ENCODE assay signal across 22 mouse cellular contexts in the genomic region with DNA sequence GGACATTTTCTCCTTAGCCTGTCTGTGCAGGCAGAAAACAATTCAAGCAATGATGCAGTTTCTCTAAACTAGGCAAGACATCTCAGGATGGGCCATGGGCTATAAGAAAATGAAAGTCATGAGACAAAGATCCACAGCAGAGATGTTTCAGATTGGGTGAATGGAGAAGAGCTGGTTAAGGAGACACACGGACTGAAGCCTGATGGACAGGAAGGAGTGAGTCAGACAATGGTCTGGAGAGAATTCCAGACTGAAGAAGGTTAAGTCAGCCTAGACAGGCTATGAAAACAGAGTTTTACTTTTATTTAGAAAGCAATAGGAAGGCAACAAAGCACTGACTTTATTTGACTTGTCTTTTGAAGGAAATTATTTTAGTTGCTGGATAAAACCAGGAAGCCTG.
DNase-seq lines count a peak whose midpoint lies in the region; TF ChIP-seq lines count a peak whose summit lies in the region.
"Had no signal": no experiment of that assay in that cellular context is flagged by ENCODE, and none has a peak within 500 bp of the region (broad histone marks: within the 10 kb centered on the region; RNA-seq: fewer than 3 reads in every experiment).

No protein-coding gene starts in this region.

- no peak for TF ChIP-seq CTCF in embryonic fibroblast, embryonic 13.5 days (IDR thresholded peaks at IDR 0.05; ENCODE audit: borderline replicate concordance, insufficient read depth, low read length)

- peak; percentile 69 for DNase-seq in 3T3-L1 (ENCODE audit: low read depth, low spot score)
- DNase-seq in Muller cell, postnatal 12 days (ENCODE audit: inconsistent ontology term): peak; percentile 49
- no peak for DNase-seq in heart, postnatal 4 days
- no peak for DNase-seq in kidney, postnatal 25 days
- no peak for DNase-seq in kidney, postnatal 36 days
- DNase-seq: adrenal gland, adult 8-10 months; adrenal gland, postnatal 14 days; adrenal gland, postnatal 36 days; B cell, adult 2 months; cerebellum, adult 11 months; cerebellum, adult 18-20 months; cerebellum, adult 8-10 months; cerebellum, adult 9-11 months; cerebellum, postnatal 14 days; cerebellum, postnatal 36 days; embryo, embryonic 11 days; forebrain, postnatal 0 days had no signal

- no peak for TF ChIP-seq POLR2A in embryonic fibroblast, embryonic 13.5 days (IDR thresholded peaks at IDR 0.05; ENCODE audit: low read depth, low read length)

- H3K4me1 ChIP-seq in embryonic fibroblast, embryonic 13.5 days (ENCODE audit: control insufficient read depth, insufficient read depth, low read length): peaks cover 5% of the 10 kb centered on the region
- H3K4me1 ChIP-seq: embryonic facial prominence, embryonic 15.5 days; forebrain, embryonic 13.5 days; forebrain, embryonic 15.5 days had no signal

- H3K4me3 ChIP-seq in embryonic fibroblast, embryonic 13.5 days (ENCODE audit: insufficient read depth, low read length): no peak overlapping the region
- H3K4me3 ChIP-seq: embryonic facial prominence, embryonic 13.5 days; embryonic facial prominence, embryonic 15.5 days; forebrain, embryonic 13.5 days; forebrain, embryonic 15.5 days had no signal

- H3K27ac ChIP-seq in embryonic fibroblast, embryonic 13.5 days (ENCODE audit: insufficient read depth, low read length): peak overlapping the region; percentile 83; the same call in 1 of the 2 replicates
- H3K27ac ChIP-seq: embryonic facial prominence, embryonic 13.5 days; embryonic facial prominence, embryonic 15.5 days; forebrain, embryonic 13.5 days; forebrain, embryonic 15.5 days had no signal

Comparison
In these comparisons a context has a peak if more than half of its experiments do, and no peak if none do; other contexts are left out.
1. DNase-seq: peak in 3T3-L1 (single experiment) and Muller cell, postnatal 12 days (single experiment); none in heart, postnatal 4 days (single experiment), kidney, postnatal 25 days (0 of 2) and kidney, postnatal 36 days (0 of 2).